Mouse (Mus musculus): ENCODE measurements around the gene Nkd1.

DNA sequence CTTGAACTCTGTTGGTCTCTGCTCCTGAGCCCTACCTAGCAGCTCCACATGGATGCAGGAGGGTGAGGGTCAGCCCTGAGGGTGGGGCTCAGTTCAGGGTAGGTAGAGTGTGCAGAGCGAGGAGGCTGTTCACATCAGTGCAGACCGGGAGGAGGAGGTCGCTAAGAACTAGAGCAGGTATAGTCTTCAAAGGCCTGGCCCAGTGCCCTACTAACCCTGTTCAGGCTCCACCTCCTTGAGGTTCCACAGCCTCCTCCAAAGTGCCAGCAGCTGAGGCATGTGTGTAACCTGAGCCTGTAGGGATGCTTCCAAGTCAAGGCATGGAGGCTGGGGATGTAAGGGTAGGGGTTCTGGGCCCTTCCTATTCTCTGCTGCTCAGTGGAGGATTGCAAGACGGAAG lies 23.5 kb downstream of the Nkd1 start:
- no peak for TF ChIP-seq EP300 (IDR thresholded peaks at IDR 0.05; ENCODE audit: insufficient read depth, low read depth, low read length)
- no peak for TF ChIP-seq POLR2A (IDR thresholded peaks at IDR 0.05; ENCODE audit: insufficient read depth, low read depth, low read length)
- no peak for TF ChIP-seq CTCF (IDR thresholded peaks at IDR 0.05)

Data from heart, adult 2 months (tissue).